Mouse (Mus musculus) heart, postnatal 10 days (tissue): ENCODE measurements around the gene 4933402J07Rik. TPM values are rescaled to one million over a fixed set of nuclear protein-coding genes. Genes with fewer than 3 reads are reported as not detected.

Source experiments
- DNase-seq, 2 experiments: peaks; one replicate each; pipeline ENCODE4 v3.0.0; 2021
- intact Hi-C: fragments of 180-260 bp; cut with DNase I; formaldehyde crosslinking; loops from one replicate; pipeline ENCODE4 v1.15.1; 2025
- total RNA-seq, 2 experiments: library from RNA; stranded (reverse); gene quantifications; 2 replicates each; pipeline ENCODE4 v1.2.3; 2021

The 4933402J07Rik gene
- total RNA-seq, result not detected

DNA sequence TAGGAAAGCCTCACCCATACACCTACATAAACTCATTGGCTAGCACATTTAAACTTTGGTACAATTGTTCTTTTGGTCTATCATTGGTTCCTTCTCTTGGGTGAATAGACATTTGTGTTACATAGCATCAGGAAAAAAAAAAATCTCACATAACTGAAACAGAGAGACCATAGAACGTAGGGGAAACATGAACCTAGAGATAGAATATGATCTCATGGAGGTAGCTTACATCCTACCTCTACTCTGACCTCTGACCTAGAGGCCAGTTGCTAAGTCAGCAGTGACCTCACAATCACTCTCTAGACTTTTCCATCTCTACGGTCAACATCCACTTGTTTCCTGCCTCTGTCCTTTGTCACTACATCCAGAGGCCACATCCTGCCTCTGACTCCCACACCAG, at the start of gene 4933402J07Rik:
Gene 4933402J07Rik, plus strand, starts transcription at position 301 of the 400 bp plus-strand sequence.
- DNase-seq, result no peak
- intact Hi-C loops, result no loop called here

GRCm38 (mm10) chr8:87517132-87517531, 46.5 kb upstream of the 4933402J07Rik start:
- intact Hi-C loops, result no loop called here
- DNase-seq, result no peak

GRCm38 (mm10) chr8:87525006-87525405, 38.6 kb upstream of the 4933402J07Rik start:
- no peak for DNase-seq
- intact Hi-C loops, result no loop called here

DNA sequence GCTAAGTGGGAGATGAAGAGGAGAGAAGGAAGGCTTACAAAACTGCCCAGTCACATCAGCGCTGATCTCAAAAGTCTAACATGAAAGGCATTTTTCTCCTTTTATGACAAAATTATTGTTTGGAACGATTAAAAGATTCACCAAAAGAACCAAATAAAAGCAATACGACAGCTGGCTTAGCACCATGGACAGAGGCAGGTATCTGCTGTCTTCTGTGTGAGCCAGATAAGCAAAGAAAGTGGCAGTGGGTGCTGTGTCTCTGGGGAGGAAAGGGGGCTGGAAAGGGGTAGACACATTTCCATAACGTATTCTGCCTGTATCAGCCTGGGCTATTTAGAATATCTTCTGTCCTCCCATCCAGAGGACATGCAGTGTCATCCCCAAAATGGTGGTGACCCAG, 32.5 kb upstream of the 4933402J07Rik start:
- DNase-seq, result peak; percentile 1 to 4
- intact Hi-C loops, result no loop called here

GRCm38 (mm10) chr8:87533476-87533875, 30.2 kb upstream of the 4933402J07Rik start:
- no peak for DNase-seq
- intact Hi-C loops, result no loop called here

- intact Hi-C loops, result loop anchor here (5.0 kb wide), 1 partner anchor 318 kb away; no protein-coding TSS in a partner anchor
- no peak for DNase-seq
Measured at GRCm38 (mm10) chr8:87534846-87535245, 28.8 kb upstream of the 4933402J07Rik start.

DNA sequence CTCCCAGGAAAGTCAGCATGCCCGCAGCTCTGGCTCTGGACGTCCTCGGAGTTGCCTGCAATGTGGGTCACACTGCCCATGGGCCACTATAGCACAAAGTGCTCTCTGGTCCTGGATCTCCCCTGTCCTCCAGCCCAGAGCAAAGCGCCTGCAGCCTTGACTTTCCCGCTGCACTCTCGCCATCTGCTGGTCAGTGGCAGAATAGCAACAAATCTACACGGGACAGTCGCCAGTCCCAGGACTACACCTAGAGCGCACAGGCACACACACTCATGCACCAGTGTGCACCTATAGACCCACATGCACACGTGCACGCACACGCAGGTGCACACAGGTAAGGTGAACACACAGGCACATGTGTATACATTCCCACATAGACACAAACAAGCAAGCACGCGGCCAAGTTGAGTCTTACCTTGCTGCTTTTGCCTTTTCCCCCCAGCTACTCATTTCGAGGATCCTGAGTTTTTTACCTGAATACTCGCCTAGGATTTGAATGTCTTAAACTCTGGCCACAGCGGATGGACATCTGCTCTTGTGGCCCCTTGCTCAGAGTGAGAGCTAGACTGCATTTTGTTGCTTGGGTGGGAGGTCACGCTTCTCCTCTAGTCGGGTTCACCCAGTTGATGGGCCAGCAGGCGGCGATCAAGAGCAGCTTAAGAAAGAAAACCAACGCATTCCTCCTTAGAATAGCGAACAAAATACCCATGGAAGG, 26.9 kb upstream of the 4933402J07Rik start:
- DNase-seq, result peak; percentile 79 to 90
- intact Hi-C loops, result loop anchor here (1.0 to 5.0 kb wide), 2 partner anchors 319 to 602 kb away; no protein-coding TSS in a partner anchor

- no peak for DNase-seq
- intact Hi-C loops, result loop anchor here (5.0 kb wide), 1 partner anchor 323 kb away; no protein-coding TSS in a partner anchor
Measured at GRCm38 (mm10) chr8:87539829-87540394, 23.7 kb upstream of the 4933402J07Rik start.

DNA sequence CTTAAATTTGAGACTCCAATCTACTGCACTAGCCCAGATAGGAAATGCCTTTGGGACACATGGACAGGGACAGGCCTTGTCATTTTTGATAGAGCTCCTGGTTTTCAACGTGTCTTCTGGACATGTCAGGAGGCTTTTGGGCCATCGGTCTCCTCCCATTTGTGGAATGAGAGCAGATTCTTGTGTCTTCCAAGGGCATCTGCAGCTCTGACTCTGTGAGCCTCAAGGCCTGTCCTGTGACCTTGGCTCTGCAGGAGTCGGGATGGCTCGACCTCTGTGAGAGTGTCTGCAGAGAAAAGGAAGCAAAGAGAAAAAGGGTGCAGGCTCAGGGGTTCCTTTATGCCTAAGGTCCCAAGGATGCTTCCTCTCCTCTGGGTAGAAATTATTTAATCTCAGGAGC, 13.8 kb upstream of the 4933402J07Rik start:
- DNase-seq, result no peak

DNA sequence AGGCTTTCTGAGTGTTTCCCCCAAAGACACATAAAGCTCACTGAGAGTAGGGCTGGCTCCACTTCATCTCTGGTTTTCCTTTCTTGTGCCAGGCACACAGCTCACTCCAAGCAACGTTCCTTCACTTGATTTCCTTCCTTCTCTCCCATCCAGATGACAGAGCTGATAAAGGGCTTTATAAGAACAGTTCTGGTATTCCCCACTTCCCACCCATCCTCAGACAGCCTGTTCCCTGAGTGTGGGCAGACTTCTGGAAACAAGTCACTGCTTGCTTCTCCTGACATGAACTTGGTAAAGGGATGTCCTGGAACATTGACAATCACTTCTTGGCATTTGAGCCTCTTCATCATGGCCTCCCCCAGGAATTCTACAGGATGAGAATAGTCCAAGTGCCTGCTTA, 10.9 kb upstream of the 4933402J07Rik start:
- DNase-seq, result no peak
- intact Hi-C loops, result no loop called here

More for the DNA sequence above, 13.8 kb upstream of the 4933402J07Rik start:
- intact Hi-C loops, result no loop called here

GRCm38 (mm10) chr8:87560801-87561200, 2.9 kb upstream of the 4933402J07Rik start:
- intact Hi-C loops, result no loop called here
- no peak for DNase-seq

- intact Hi-C loops, result no loop called here
- DNase-seq, result no peak
Measured at GRCm38 (mm10) chr8:87569203-87569602, 5.5 kb downstream of the 4933402J07Rik start.

GRCm38 (mm10) chr8:87569706-87570563, 6.3 kb downstream of the 4933402J07Rik start:
- intact Hi-C loops, result no loop called here
- peak; percentile 30 to 36 for DNase-seq

GRCm38 (mm10) chr8:87570564-87570855, 6.9 kb downstream of the 4933402J07Rik start:
- DNase-seq, result peak in 1 of 2 experiments; percentile 27
- intact Hi-C loops, result no loop called here

DNA sequence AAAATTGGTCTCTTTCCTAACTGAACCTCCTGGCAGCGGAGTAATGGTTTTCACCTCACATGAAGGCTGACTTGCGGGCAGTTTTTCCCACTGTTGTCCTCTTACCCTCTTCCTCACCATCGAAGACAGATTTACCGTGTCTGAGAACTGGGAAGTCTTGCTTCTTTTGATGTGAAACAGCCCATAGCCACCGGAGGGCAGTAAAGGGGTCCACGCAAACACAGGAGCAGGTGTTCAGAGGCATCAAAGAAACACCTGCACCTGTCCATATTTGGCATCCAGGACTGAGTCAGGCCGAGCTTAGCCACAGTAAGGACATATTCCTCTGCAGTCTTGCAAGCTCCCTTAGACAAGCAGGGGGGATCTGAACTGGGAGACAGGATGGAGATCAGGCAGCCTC, 7.2 kb downstream of the 4933402J07Rik start:
- intact Hi-C loops, result no loop called here
- DNase-seq, result peak in 1 of 2 experiments; percentile 2

GRCm38 (mm10) chr8:87594272-87594671, 30.6 kb downstream of the 4933402J07Rik start:
- intact Hi-C loops, result loop anchor here (1.0 to 5.0 kb wide), 2 partner anchors 153 to 429 kb away; no protein-coding TSS in a partner anchor
- peak; percentile 55 to 63 for DNase-seq

DNA sequence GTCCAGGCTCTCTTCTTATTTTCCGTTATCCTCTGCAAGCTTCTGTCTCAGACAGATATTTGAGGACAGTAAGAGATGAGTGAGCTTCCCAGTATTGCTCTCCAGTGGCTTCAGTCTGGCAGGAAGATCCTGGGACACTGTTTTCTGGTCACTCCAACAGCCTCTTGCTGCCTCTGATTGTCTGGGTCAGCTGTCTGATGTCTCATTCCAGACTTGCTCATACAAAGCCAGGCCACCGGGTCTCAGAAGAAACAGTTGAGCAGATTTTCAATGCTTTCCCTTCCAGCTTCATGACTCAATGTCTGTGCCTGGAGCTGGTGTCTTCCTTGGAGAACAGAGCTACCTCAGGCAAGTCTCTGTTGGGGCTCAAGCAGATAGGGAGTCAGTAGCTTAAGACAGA, 39.1 kb downstream of the 4933402J07Rik start:
- no peak for DNase-seq
- intact Hi-C loops, result no loop called here

- intact Hi-C loops, result no loop called here
- no peak for DNase-seq
Measured at GRCm38 (mm10) chr8:87609110-87609509, 45.5 kb downstream of the 4933402J07Rik start.

GRCm38 (mm10) chr8:87609651-87610192, 46.1 kb downstream of the 4933402J07Rik start:
- intact Hi-C loops, result no loop called here
- no peak for DNase-seq

DNA sequence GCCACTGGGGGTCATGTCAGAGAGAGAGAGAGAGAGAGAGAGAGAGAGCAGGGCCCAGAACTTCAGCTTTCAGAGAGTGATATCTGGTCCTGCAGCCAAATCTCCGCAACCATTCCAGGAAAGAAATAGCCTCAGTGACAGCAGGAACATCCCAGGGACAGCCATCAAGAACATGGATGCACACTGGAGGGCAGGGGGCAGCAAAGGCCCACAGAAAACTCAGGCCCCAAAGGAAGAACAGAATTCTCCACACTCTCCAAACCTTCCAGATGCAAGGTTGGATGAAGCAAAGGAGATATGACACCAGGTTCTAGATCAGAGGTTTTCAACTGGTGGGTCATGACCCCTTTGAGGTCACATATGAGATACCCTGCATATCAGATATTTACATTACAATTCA, 50.0 kb downstream of the 4933402J07Rik start:
- intact Hi-C loops, result no loop called here
- no peak for DNase-seq

DNA sequence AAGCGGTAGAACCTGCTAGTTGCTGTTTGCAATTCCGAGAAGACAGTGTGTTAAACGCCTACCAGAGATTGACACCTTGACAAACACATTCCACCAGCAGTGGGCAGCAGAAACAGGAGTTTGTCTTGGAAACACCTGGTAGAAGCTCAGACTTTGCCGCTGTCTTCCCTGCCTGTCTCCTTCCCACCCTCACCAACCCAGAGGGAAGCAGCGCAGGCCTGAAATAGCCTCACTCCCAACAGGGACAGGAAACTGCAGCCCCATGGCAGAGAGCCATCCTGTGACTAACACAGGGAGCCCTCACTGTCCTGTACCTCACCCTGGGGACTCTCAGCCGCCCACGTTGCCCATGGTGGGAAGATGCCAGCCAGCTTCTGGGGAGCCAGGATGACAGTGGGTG, 55.5 kb downstream of the 4933402J07Rik start:
- intact Hi-C loops, result no loop called here
- peak; percentile 34 to 44 for DNase-seq
